Comparison of ENCODE assay signal across 9 mouse cellular contexts in genomic region chr1:62181638-62182037, GRCm38 (mm10).
DNase-seq lines count a peak whose midpoint lies in the region; ATAC-seq and TF ChIP-seq lines count a peak whose summit lies in the region.
"Had no signal": no experiment of that assay in that cellular context is flagged by ENCODE, and none has a peak within 500 bp of the region (broad histone marks: within the 10 kb centered on the region; RNA-seq: fewer than 3 reads in every experiment).

No protein-coding gene starts in this region.

- H3K4me1 ChIP-seq in hindbrain, embryonic 11.5 days (replicated peaks; ENCODE audit: control insufficient read depth, insufficient read depth, low read length): no peaks in the 10 kb centered on the region; the same call in 1 of the 2 replicates
- no peaks in the 10 kb centered on the region for H3K4me1 ChIP-seq in hindbrain, embryonic 16.5 days (ENCODE audit: control insufficient read depth, insufficient read depth, low read depth, low read length)
- H3K4me1 ChIP-seq in ES-E14 (ENCODE audit: control insufficient read depth in 2 of 2, insufficient read depth in 2 of 2, low read length in 2 of 2, poor library complexity in 1 of 2): peaks cover 8 to 15% of the 10 kb centered on the region in 2 experiments; a peak in 3 of 4 replicates
- H3K4me1 ChIP-seq in embryonic facial prominence, embryonic 14.5 days (ENCODE audit: control insufficient read depth, insufficient read depth, low read length): no peaks in the 10 kb centered on the region
- H3K4me1 ChIP-seq in liver, embryonic 11.5 days (replicated peaks; ENCODE audit: control insufficient read depth, insufficient read depth, low read length): peaks cover 8% of the 10 kb centered on the region; the same call in 1 of the 2 replicates

- no peak overlapping the region for H3K4me2 ChIP-seq in hindbrain, embryonic 11.5 days (replicated peaks; ENCODE audit: low read depth, low read length)
- no peak overlapping the region for H3K4me2 ChIP-seq in hindbrain, embryonic 16.5 days (ENCODE audit: low read length)
- no peak overlapping the region for H3K4me2 ChIP-seq in embryonic facial prominence, embryonic 14.5 days (ENCODE audit: low read depth, low read length)
- H3K4me2 ChIP-seq in liver, embryonic 11.5 days: peak overlapping the region; percentile 10; the same call in 1 of the 2 replicates
- H3K4me2 ChIP-seq: liver, embryonic 15.5 days had no signal

- ATAC-seq in hindbrain, embryonic 11.5 days (ENCODE audit: low FRiP score): peak; percentile 33; the same call in 1 of the 2 replicates
- ATAC-seq in hindbrain, embryonic 16.5 days: no peak
- ATAC-seq in embryonic facial prominence, embryonic 14.5 days (ENCODE audit: low read depth): no peak
- ATAC-seq in liver, embryonic 11.5 days (replicated peaks; ENCODE audit: low FRiP score): peak; percentile 80

- in situ Hi-C loops in ES-E14 (cut with MboI; ENCODE audit: low sequenced_read_pairs in 2 of 2, unreplicated experiment in 2 of 2): no loop called here

- H3K36me3 ChIP-seq in hindbrain, embryonic 11.5 days (ENCODE audit: control insufficient read depth, insufficient read depth, low read length): no peaks in the 10 kb centered on the region
- no peaks in the 10 kb centered on the region for H3K36me3 ChIP-seq in hindbrain, embryonic 16.5 days (ENCODE audit: control insufficient read depth, insufficient read depth, low read length)
- H3K36me3 ChIP-seq in ES-E14 (ENCODE audit: control insufficient read depth, insufficient read depth, low read length, poor library complexity, severe bottlenecking): no peaks in the 10 kb centered on the region
- H3K36me3 ChIP-seq in embryonic facial prominence, embryonic 14.5 days (ENCODE audit: control insufficient read depth, insufficient read depth, low read length): no peaks in the 10 kb centered on the region
- no peaks in the 10 kb centered on the region for H3K36me3 ChIP-seq in liver, embryonic 11.5 days (ENCODE audit: control insufficient read depth, insufficient read depth, low read length)
- H3K36me3 ChIP-seq: liver, embryonic 15.5 days had no signal

- 4% methylated on average over 5 of the region's 5 CpGs for WGBS in hindbrain, embryonic 11.5 days
- WGBS in hindbrain, embryonic 16.5 days: 4% methylated on average over 5 of the region's 5 CpGs
- 15% methylated on average over 5 of the region's 5 CpGs for WGBS in embryonic facial prominence, embryonic 14.5 days
- WGBS in liver, embryonic 11.5 days: 14% methylated on average over 5 of the region's 5 CpGs

- H3K27me3 ChIP-seq in hindbrain, embryonic 11.5 days (ENCODE audit: control insufficient read depth, insufficient read depth, low read length): no peaks in the 10 kb centered on the region
- no peaks in the 10 kb centered on the region for H3K27me3 ChIP-seq in hindbrain, embryonic 16.5 days (replicated peaks; ENCODE audit: control insufficient read depth, insufficient read depth, low read length)
- no peaks in the 10 kb centered on the region for H3K27me3 ChIP-seq in embryonic facial prominence, embryonic 14.5 days (replicated peaks; ENCODE audit: control insufficient read depth, insufficient read depth, low read length)
- no peaks in the 10 kb centered on the region for H3K27me3 ChIP-seq in liver, embryonic 11.5 days (replicated peaks; ENCODE audit: control insufficient read depth, insufficient read depth, low read length)
- H3K27me3 ChIP-seq: liver, embryonic 15.5 days had no signal

- peak; percentile 41 for DNase-seq in hindbrain, embryonic 11.5 days (ENCODE audit: low spot score)
- peak; percentile 73 for DNase-seq in ES-E14 (ENCODE audit: low read depth, low spot score)
- peak; percentile 27 for DNase-seq in embryonic facial prominence, embryonic 14.5 days (ENCODE audit: low spot score)
- peak; percentile 44 for DNase-seq in liver, embryonic 11.5 days (ENCODE audit: low spot score)
- no peak for DNase-seq in cerebellum, adult 11-12 months
- no peak for DNase-seq in left cerebral cortex, adult 8-10 months (ENCODE audit: low spot score in 2 of 2)
- no peak for DNase-seq in B cell, adult 2 months

- no peak overlapping the region for H3K27ac ChIP-seq in hindbrain, embryonic 11.5 days (ENCODE audit: low read depth, low read length)
- H3K27ac ChIP-seq in hindbrain, embryonic 16.5 days (ENCODE audit: low read depth, low read length): no peak overlapping the region
- peak overlapping the region; percentile 33; the same call in 1 of the 2 replicates for H3K27ac ChIP-seq in ES-E14 (ENCODE audit: insufficient read depth, low read depth, low read length, poor library complexity, severe bottlenecking)
- H3K27ac ChIP-seq in embryonic facial prominence, embryonic 14.5 days (replicated peaks; ENCODE audit: low read depth, low read length): no peak overlapping the region
- 0 out of 2 replicates have a peak overlapping the region, but pooled peaks have one; percentile 8 for H3K27ac ChIP-seq in liver, embryonic 11.5 days (ENCODE audit: low read depth, low read length)
- H3K27ac ChIP-seq: liver, embryonic 15.5 days had no signal

- H3K4me3 ChIP-seq in hindbrain, embryonic 11.5 days (ENCODE audit: low read depth, low read length): no peak overlapping the region
- no peak overlapping the region for H3K4me3 ChIP-seq in hindbrain, embryonic 16.5 days (ENCODE audit: low read length)
- no peak overlapping the region for H3K4me3 ChIP-seq in ES-E14 (ENCODE audit: insufficient read depth in 1 of 2, low read depth in 1 of 2, low read length in 2 of 2, poor library complexity in 1 of 2, severe bottlenecking in 1 of 2)
- H3K4me3 ChIP-seq in embryonic facial prominence, embryonic 14.5 days (ENCODE audit: low read depth, low read length): no peak overlapping the region
- no peak overlapping the region for H3K4me3 ChIP-seq in liver, embryonic 11.5 days (ENCODE audit: low read depth, low read length)
- H3K4me3 ChIP-seq: liver, embryonic 15.5 days had no signal

- no peak overlapping the region for H3K9ac ChIP-seq in hindbrain, embryonic 11.5 days (ENCODE audit: low read depth, low read length)
- no peak overlapping the region for H3K9ac ChIP-seq in hindbrain, embryonic 16.5 days (ENCODE audit: low read depth, low read length)
- no peak overlapping the region for H3K9ac ChIP-seq in ES-E14 (ENCODE audit: insufficient read depth, low read depth, low read length, poor library complexity, severe bottlenecking)
- no peak overlapping the region for H3K9ac ChIP-seq in embryonic facial prominence, embryonic 14.5 days (ENCODE audit: low read depth, low read length)
- no peak overlapping the region for H3K9ac ChIP-seq in liver, embryonic 11.5 days (ENCODE audit: low read depth, low read length)
- H3K9ac ChIP-seq: liver, embryonic 15.5 days had no signal

- no peaks in the 10 kb centered on the region for H3K9me3 ChIP-seq in hindbrain, embryonic 11.5 days (ENCODE audit: control insufficient read depth, low read length)
- H3K9me3 ChIP-seq in hindbrain, embryonic 16.5 days (ENCODE audit: control insufficient read depth, low read length): no peaks in the 10 kb centered on the region
- H3K9me3 ChIP-seq in ES-E14 (ENCODE audit: control insufficient read depth, insufficient read depth, low read depth, low read length): no peaks in the 10 kb centered on the region
- H3K9me3 ChIP-seq in embryonic facial prominence, embryonic 14.5 days (ENCODE audit: control insufficient read depth, low read length): no peaks in the 10 kb centered on the region
- no peaks in the 10 kb centered on the region for H3K9me3 ChIP-seq in liver, embryonic 11.5 days (ENCODE audit: control insufficient read depth, low read length)
- H3K9me3 ChIP-seq: liver, embryonic 15.5 days had no signal

TF ChIP-seq in ES-E14, 5 proteins besides CTCF, POLR2A, EP300 and RAD21:
- TF ChIP-seq CHD2 (IDR thresholded peaks at IDR 0.05; ENCODE audit: low read depth, low read length): no peak

Comparison
In these comparisons a context has a peak if more than half of its experiments do, and no peak if none do; other contexts are left out.
1. ATAC-seq: peak in hindbrain, embryonic 11.5 days (single experiment) and liver, embryonic 11.5 days (single experiment); none in hindbrain, embryonic 16.5 days (single experiment) and embryonic facial prominence, embryonic 14.5 days (single experiment).
2. DNase-seq: peak in hindbrain, embryonic 11.5 days (single experiment), ES-E14 (single experiment), embryonic facial prominence, embryonic 14.5 days (single experiment) and liver, embryonic 11.5 days (single experiment); none in cerebellum, adult 11-12 months (single experiment), left cerebral cortex, adult 8-10 months (0 of 2) and B cell, adult 2 months (0 of 2).
3. H3K27ac ChIP-seq: peak in ES-E14 (single experiment) and liver, embryonic 11.5 days (single experiment); none in hindbrain, embryonic 11.5 days (single experiment), hindbrain, embryonic 16.5 days (single experiment) and embryonic facial prominence, embryonic 14.5 days (single experiment).